Mouse (Mus musculus): ENCODE results near the gene Myzap.

Myzap gene

DNA sequence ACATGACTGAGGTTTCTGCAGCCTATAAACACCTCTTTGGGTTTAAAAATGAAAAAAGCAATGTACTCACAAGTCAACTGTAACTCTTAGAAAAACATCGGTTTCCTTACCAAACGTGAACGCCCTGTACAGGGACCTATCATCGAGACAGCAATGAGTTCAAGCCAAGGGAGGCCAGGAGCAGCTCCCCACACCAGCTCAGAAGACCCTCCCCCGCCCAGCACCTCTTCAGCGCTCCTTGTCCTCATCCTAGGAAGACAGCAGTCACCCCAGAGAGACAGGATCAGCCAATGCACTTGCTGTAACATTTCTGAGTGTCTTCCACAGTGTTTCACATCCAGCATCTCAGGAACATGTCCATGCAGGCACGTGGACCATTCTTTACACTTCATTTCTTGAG is 113.6 kb downstream of the Myzap start:
- DNase-seq: no peak

DNA sequence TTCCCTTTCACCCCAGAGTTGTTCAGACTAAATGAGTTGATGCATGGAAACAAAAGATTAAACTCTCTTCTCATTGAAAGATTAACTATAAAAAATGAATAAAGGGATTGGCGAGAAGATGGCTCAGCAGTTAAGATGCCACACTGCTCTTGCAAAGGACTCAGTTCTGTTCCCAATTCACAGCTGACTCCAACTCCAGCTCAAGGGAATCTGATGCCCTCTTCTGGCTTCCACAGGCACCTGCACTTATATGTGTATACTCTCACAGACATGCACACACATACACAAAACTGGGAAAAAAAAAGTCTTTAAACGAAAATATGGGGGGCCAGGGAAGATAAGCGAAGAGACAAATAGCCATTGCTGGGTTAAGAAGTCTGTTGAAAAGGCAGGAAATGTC is 115.6 kb downstream of the Myzap start:
- no peak for DNase-seq

DNA sequence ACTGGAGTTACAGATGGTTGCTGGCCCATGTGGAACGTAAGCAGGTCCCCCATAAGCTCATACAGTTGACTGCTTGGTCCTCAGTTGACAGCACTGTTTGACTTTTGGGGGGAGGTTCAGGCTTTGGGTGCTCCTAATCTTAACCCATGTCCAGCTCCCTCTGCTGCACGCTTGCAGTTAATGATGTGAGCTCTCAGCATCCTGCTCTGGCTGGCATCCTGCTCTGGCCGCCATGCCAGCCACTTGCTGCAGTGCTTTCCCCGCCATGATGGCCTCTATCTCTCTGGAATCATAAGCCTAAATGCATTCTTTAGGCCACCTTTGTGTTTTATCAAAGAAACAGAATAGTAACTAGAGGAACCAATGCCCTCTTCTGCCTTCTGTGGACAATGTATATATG is 116.6 kb downstream of the Myzap start:
- DNase-seq: no peak

DNA sequence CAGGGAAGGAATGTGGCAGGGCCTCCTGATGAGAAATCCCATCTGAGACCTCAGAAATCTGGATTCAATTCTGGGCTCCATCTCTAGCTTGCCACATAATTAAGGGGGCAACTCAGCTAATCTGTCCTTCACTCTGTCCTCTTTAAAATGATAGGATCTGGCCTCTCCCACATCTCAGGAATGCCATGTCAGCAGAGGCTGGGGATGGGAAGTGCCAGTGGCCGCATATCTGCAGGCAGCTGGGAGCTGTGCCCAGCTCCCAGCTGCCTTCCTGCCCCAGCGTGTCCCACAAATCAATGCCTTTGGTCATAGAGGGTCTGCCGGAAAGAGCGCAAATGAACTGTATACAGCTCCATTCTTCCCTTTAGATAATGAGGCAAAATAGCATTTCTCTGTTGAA is 124.7 kb downstream of the Myzap start:
- DNase-seq: peak in 1 of 2 experiments; percentile 41

DNA sequence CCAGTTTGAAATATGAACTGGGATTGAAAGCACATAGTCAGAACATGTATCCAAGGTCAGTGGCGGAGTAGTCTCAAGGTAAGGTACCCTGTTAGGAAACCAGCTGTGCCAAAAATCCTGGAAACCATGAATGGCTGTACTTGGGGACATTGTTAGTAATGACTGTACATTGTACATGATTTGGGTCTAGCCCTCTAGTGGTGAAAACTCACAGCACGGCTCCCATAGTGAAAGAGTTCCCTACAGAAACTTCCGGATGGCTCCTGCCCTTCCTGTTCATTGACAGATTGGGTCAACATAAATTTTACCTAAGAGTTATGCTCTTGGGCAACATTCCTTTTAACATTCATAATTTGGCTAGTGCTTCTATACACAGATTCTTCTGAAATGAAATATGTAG is 126.0 kb downstream of the Myzap start:
- peak in 1 of 2 experiments; percentile 25 for DNase-seq

DNA sequence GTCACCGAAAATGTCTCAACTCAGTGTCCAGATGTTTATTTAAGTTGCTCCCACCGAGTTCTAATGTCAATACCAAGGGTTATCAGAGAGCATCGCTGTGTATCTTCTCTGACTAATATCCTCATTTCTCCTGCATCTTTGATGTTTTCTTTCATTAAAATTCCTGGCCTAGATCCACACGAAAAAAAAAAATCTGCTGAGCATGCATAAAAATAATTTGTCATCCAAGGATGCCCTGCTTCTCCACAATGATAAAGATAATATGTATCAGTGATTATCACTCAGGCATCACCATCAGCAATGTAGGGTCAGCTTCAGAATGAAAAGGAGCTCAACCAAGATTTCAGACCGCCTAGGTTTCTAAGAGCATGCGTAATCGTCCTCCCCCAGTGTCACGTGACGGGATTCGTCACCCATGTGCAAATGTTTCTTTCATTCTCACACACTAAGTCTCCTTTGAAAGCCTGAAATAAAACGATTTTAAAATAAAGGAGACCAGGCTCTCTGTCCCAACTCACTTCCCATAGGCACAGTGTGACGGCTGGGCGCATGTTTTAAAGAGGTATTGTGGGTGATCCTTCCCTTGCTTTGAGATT is 129.0 kb downstream of the Myzap start:
- no peak for DNase-seq

DNA sequence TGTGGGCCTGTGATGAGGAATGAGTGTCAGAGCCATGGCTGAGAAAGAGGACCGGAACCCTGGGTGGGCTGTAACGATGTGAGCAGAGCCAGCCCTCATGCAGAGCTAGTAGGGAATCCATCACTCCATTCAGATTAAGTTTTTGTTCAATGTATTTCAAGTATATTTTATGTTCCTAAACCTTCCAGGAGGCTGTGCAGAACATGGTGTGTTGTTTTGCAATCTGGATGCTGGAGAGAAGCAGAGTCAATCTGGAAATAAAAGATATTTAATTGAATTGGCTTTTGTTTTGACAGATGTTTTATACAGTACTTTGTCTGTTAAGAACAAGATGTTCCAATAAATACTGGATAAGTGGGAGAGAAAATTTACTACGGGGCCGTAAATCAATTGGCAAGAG is 135.4 kb downstream of the Myzap start:
- no peak for DNase-seq
